Mouse (Mus musculus): ENCODE measurements at regions not wholly inside any gene's neighbourhood (a gene's known extent, or its start where the extent isn't known, plus 50 kb on each side); places are given as distances from the start of the nearest gene placed in this dataset.

GRCm38 (mm10) chr6:91619735-91620732 lies 63.8 kb upstream of the Slc6a6 start:
- no peak for DNase-seq

GRCm38 (mm10) chr6:91621437-91621836 lies 62.4 kb upstream of the Slc6a6 start:
- no peak for DNase-seq

- no peak for DNase-seq
Measured at GRCm38 (mm10) chr6:91622425-91622824, 61.4 kb upstream of the Slc6a6 start.

- DNase-seq, result no peak
Measured at GRCm38 (mm10) chr6:91623646-91624045, 60.2 kb upstream of the Slc6a6 start.

- DNase-seq, result no peak
Measured at GRCm38 (mm10) chr6:91629230-91629629, 54.6 kb upstream of the Slc6a6 start.

- DNase-seq, result no peak
Measured at GRCm38 (mm10) chr6:91631261-91631660, 52.6 kb upstream of the Slc6a6 start.

Measured in adrenal gland, postnatal 10 days (tissue).